Comparison of ENCODE assay signal across 23 mouse cellular contexts in genomic region chr7:3360678-3361077, GRCm38 (mm10). TPM values are rescaled to one million over a fixed set of nuclear protein-coding genes. Genes with fewer than 3 reads are reported as not detected.
"Had no signal": no experiment of that assay in that cellular context is flagged by ENCODE, and none has a peak within 500 bp of the region (broad histone marks: within the 10 kb centered on the region; RNA-seq: fewer than 3 reads in every experiment).

No protein-coding gene starts in this region.

- H3K4me1 ChIP-seq: midbrain, embryonic 10.5 days; midbrain, embryonic 13.5 days; midbrain, embryonic 15.5 days; neural tube, embryonic 13.5 days; neural tube, embryonic 15.5 days; stomach, embryonic 15.5 days had no signal

- ATAC-seq: midbrain, embryonic 13.5 days; midbrain, embryonic 15.5 days had no signal

- H3K27me3 ChIP-seq: midbrain, embryonic 15.5 days; neural tube, embryonic 15.5 days; stomach, embryonic 15.5 days had no signal

- H3K9me3 ChIP-seq: midbrain, embryonic 10.5 days; midbrain, embryonic 13.5 days; midbrain, embryonic 15.5 days; neural tube, embryonic 13.5 days; neural tube, embryonic 15.5 days; stomach, embryonic 15.5 days had no signal

- H3K27ac ChIP-seq: midbrain, embryonic 10.5 days; midbrain, embryonic 13.5 days; midbrain, embryonic 15.5 days; neural tube, embryonic 13.5 days; neural tube, embryonic 15.5 days; stomach, embryonic 15.5 days; stomach, postnatal 0 days had no signal

- DNase-seq: lung, adult 18-20 months; lung, embryonic 14.5 days; lung, postnatal 10 days; lung, postnatal 4 days; retina, postnatal 1 day; right cerebral cortex, adult 18-20 months; right cerebral cortex, postnatal 25 days; right cerebral cortex, postnatal 4 days; spleen, adult 18-20 months; thymus, adult 2 months; thymus, postnatal 25 days; thymus, postnatal 4 days had no signal

- H3K4me3 ChIP-seq: midbrain, embryonic 10.5 days; midbrain, embryonic 13.5 days; midbrain, embryonic 15.5 days; myocyte; neural tube, embryonic 13.5 days; neural tube, embryonic 15.5 days; stomach, embryonic 15.5 days had no signal

- H3K4me2 ChIP-seq: lung, embryonic 14.5 days; midbrain, embryonic 13.5 days; midbrain, embryonic 15.5 days; neural tube, embryonic 13.5 days; neural tube, embryonic 15.5 days; stomach, embryonic 15.5 days had no signal

- H3K36me3 ChIP-seq: stomach, embryonic 15.5 days had no signal

- H3K9ac ChIP-seq: lung, embryonic 14.5 days; midbrain, embryonic 13.5 days; midbrain, embryonic 15.5 days; neural tube, embryonic 13.5 days; neural tube, embryonic 15.5 days; stomach, embryonic 15.5 days had no signal

RNA-seq across cellular contexts. Expression of gene Cacng7, which starts 27.9 kb away (rescaled TPM):
- total RNA-seq: megakaryocyte, adult 5-6 weeks; megakaryocyte-erythroid progenitor cell, adult 5-6 weeks had no signal
- polyA plus RNA-seq: liver, embryonic 16.5 days had no signal

RNA-seq across cellular contexts. Expression of gene Cacng8, which starts 29.8 kb away (rescaled TPM):
- total RNA-seq: megakaryocyte, adult 5-6 weeks; megakaryocyte-erythroid progenitor cell, adult 5-6 weeks had no signal
- polyA plus RNA-seq: liver, embryonic 16.5 days had no signal
